Mouse (Mus musculus): ENCODE data around the gene Mrpl40. TPM values are rescaled to one million over a fixed set of nuclear protein-coding genes. Genes with fewer than 3 reads are reported as not detected.

Mrpl40 gene
- total RNA-seq, 2 experiments from 2014 or later = 45.8 to 47.6 TPM

DNA sequence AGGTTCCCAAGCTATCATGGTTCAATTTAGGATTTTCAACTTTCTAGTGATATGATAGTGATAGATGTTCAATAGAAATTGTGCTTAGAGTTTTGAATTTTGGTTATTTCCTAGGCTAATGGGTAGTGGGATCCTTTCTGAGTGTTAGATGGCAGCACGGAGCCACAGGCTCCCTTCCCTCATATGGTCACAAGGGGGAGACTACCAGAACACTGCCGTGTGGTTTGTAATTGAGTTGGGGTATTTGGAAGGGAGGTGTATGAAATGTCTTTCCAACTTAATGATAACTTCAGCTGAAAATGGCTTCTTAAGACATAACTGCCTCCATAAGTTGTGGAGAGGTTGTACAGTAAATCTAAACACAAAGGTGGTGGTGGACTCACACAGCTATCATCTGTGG, 43.2 kb downstream of the Mrpl40 start:
- DNase-seq (ENCODE audit: low spot score in 2 of 2) = no peak

DNA sequence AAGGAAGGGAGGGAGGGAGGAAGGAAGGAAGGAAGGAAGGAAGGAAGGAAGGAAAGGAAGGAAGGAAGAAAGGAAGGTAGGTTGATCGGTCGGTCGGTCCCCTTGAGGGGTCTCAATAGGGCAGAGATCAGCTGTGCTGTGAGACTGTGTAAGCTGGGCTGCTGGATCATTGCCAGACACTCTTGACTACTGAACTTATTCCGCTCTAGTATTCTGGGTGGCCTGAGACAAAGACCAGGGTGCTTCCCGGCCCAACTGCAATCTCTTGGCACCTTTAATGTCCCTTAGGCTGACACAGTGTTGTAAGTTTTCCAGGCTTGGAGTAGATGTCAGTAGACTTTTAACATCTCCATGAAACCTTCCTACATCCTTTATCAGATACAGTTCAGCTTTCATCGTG, 47.6 kb downstream of the Mrpl40 start:
- DNase-seq (ENCODE audit: low spot score in 2 of 2) = no peak

DNA sequence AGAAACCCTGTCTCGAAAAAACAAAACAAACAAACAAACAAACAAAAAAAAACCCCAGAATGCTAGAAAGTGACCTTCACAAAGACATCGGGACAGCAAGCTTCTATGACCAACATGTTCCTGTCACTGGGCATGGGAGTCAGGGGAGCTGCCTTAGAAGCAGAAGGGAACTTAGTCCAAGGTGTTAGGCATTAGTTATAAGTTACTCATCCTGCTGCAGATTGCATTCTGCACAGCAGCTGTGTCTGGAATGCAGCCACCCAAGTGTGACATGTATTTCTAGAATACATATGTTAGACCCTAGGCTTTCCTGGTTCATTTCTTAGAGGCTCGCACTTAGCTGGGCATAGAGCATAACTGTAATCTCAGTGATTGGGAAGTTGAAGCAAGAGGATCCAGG, 48.0 kb downstream of the Mrpl40 start:
- no peak for DNase-seq (ENCODE audit: low spot score in 2 of 2)

DNA sequence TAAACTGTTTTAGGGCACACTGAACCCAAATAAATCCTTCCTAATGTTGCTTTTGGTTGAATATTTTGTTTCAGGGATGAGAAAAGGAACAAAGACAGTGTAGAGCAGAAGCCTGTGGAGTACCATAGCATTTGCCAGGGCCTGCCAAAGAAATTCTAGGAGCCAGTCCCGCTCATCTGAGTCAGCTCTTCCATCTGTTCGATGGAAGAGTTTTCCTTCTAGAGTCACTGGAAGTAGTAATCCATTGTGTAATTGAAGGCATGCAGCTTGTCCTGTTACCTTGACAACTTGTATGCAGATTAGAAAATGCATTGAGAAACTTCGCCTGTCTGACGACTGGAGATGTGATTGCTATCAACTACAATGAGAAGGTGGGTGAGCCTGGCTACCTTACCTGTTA, 53.7 kb downstream of the Mrpl40 start:
- DNase-seq (ENCODE audit: low spot score in 2 of 2) = no peak

DNA sequence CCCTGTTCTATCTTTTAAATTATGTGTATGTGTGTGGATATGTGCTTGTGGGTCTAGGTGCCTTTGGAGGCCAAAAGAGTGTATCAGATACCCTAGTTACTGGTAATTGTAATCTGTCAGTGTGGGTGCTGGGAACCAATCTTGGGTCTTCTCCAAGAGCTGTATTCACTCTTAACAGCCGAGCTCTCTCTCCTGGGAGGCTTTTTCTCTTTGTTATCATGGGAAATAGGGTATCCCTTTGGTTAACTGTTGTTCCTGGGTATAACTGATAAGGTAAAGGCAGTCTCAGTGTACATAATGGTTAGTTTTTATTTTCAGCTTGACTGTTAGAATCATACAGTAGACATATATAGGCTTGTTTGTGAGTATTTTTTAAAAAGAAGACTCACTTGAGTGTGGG, 54.3 kb downstream of the Mrpl40 start:
- no peak for DNase-seq (ENCODE audit: low spot score in 2 of 2)

Other genes starting within 250 kb of the Mrpl40 start
- gene Sept5, start 246.9 kb downstream of the Mrpl40 start, total RNA-seq (2021) = 10 to 100 TPM; 11.3 to 12.9 TPM
- gene Cldn5, start 100.0 kb downstream of the Mrpl40 start, total RNA-seq (2021) = 10 to 100 TPM; 47.8 to 59.5 TPM
- gene Ufd1, start 65.1 kb downstream of the Mrpl40 start, total RNA-seq (2021) = 10 to 100 TPM; 55.4 to 68.1 TPM
- 10 to 100 TPM in 1 of 2 experiments, 1 to 10 TPM in 1; 9.5 to 10.5 TPM for gene Cdc45, start 64.9 kb downstream of the Mrpl40 start, total RNA-seq (2021)
- 10 to 100 TPM; 14.9 to 15.9 TPM for gene 2510002D24Rik, start 40.3 kb downstream of the Mrpl40 start, total RNA-seq (2021)
- 1 to 10 TPM; 4.2 TPM for gene Gm28539, start 40.3 kb downstream of the Mrpl40 start, total RNA-seq (2021)
- 10 to 100 TPM; 38.9 to 44.8 TPM for gene Hira, start 175 bp upstream of the Mrpl40 start, total RNA-seq (2021)